Mouse (Mus musculus) heart, adult 2 months (tissue): ENCODE data around the gene Tmem104.

ENCODE experiments used
- CTCF ChIP-seq: fragments of 200-600 bp; IDR thresholded peaks from 2 replicates; pipeline ENCODE4 v1.8.1; 2022; ENCODE audit warnings: antibody characterized with exemption, mild to moderate bottlenecking, moderate library complexity
- POLR2A ChIP-seq: fragments of 200-500 bp; IDR thresholded peaks from 2 replicates; pipeline ENCODE4 v1.6.1; 2011; ENCODE audit warnings: mild to moderate bottlenecking, low read depth, low read length, control low read depth; ENCODE audit not compliant: insufficient read depth

DNA sequence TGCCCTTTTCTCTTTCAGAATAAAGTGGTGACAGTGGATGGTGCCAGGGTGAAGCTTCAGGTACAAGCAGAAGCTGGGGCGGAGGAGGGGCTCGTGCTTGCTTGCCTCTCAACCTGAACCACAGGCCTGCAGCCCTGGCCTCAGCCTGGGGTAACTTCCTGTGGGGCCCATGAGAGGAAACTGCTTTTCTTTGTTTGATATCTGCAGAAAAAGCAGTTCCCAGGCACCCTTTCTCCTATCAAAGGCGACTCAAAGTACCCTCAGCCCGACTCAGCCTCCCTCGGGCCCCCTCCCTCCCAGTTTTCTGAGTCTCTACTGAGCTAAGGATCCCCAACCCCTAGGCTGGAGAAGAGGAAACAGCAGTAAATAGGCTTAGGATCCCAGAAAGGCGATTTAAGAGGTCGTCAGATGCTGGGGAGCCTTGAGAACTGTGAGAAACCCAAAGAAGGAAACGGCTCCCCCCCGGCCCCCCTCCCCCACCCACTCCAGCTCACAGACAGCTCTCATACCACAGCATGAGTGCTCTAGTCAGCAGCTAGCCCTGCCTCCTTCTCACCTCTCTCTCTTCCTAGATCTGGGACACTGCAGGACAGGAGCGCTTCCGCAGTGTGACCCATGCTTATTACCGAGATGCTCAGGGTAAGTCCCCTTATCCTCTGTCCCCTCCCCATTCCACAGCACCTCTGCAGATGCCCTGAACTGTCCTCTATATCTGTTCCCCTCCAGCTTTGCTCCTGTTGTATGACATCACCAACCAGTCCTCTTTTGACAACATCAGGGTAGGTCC, 29.2 kb upstream of the Tmem104 start:
- no peak for TF ChIP-seq POLR2A
- no peak for TF ChIP-seq CTCF
